Mouse (Mus musculus) thymus, adult 2 months (tissue): ENCODE results near the gene Pla2g6.

Source experiments
- CTCF ChIP-seq: fragments of 200-500 bp; IDR thresholded peaks from 2 replicates; pipeline ENCODE4 v1.5.1; 2012; ENCODE audit warnings: mild to moderate bottlenecking, control low read depth, low read length, moderate library complexity, borderline replicate concordance; ENCODE audit not compliant: control insufficient read depth, poor library complexity, insufficient read depth; ENCODE audit errors: extremely low read depth
- POLR2A ChIP-seq: fragments of 200-500 bp; IDR thresholded peaks from 2 replicates; pipeline ENCODE4 v1.6.1; 2012; ENCODE audit warnings: mild to moderate bottlenecking, low read length, control low read depth, moderate library complexity; ENCODE audit not compliant: control insufficient read depth, poor library complexity, insufficient read depth; ENCODE audit errors: extremely low read depth

GRCm38 (mm10) chr15:79286141-79286540, 42.0 kb downstream of the Pla2g6 start:
- TF ChIP-seq CTCF (no peak), POLR2A (no peak)
